ENCODE assay signal across 8 mouse cellular contexts in the genomic region with DNA sequence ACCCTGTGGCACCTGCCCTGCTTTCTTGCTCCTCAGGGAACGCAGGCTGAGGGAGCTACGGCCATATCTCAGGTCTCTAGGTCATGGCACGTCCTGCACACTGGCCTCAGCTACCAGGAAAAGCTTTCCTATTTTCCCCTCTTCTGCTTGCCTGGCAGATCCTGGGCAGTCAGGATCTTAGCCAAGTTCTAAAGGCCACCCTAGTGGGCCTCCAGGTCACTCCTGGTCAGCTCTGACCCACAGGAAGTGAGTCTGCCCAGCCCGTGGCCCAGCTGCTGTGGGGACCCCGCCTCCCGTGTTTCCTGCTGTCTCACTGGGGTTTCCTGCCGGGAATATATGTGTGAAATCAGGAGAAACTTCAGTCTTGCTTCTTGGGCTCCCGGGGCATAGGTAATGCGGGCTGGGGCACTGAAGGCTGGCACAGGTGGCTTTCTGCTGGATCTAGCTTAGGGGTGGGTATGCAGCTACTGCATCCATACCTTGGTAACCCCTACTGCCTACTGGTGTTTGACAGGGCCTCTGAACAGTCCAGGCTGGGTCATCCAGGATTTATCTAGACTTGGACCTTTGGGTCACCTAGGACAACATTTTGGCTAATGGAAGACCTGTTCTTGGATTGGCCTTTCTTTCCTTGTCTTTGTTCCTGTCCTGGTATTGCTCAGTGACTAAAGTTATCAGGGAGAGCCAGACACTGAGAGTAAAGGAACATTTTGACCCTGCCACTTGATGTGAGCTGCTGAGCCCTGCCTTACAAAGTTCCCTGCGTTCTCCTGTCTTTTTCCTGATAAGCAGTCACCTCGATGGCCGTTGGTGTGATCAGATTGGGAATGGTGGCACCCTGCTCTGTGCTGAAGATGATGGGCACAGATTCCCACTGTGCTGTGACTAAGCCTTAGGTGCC. TPM values are rescaled to one million over a fixed set of nuclear protein-coding genes. Genes with fewer than 3 reads are reported as not detected.
DNase-seq lines count a peak whose midpoint lies in the region.

No protein-coding gene starts in this region.

- intact Hi-C loops in gastrocnemius, postnatal 14 days (cut with DNase I; ENCODE audit: low total_unique reads): no loop called here
- intact Hi-C loops in heart, postnatal 25 days (cut with DNase I): no loop called here

- DNase-seq in gastrocnemius, postnatal 14 days: peak; percentile 45
- DNase-seq in gastrocnemius, postnatal 4 days (ENCODE audit: low spot score in 2 of 2): no peak
- DNase-seq in heart, postnatal 25 days (ENCODE audit: low spot score): peak; percentile 56
- DNase-seq in liver: peak; percentile 34
- peak; percentile 47 for DNase-seq in skeletal muscle tissue, adult 2 months (ENCODE audit: low read depth, low spot score)
- DNase-seq in cerebellum, postnatal 25 days: no peak
- no peak for DNase-seq in right cerebral cortex, adult 2 months (ENCODE audit: low spot score in 2 of 2)
- no peak for DNase-seq in frontal cortex, postnatal 36 days (ENCODE audit: low spot score in 2 of 2)

RNA-seq across cellular contexts. Expression of a gene that starts 2.9 kb away (rescaled TPM):
- total RNA-seq in gastrocnemius, postnatal 14 days (2021): 10 to 100 TPM; 12.4 to 16.8 TPM
- total RNA-seq in gastrocnemius, postnatal 4 days (2021): 10 to 100 TPM; 23.7 to 26.1 TPM
- total RNA-seq in heart, postnatal 25 days (2021): 100 to 1,000 TPM; 101 to 109 TPM

RNA-seq across cellular contexts. Expression of a gene that starts 25.6 kb away (rescaled TPM):
- total RNA-seq in gastrocnemius, postnatal 14 days (2021): 10 to 100 TPM; 48.0 to 48.7 TPM
- total RNA-seq in gastrocnemius, postnatal 4 days (2021): 10 to 100 TPM; 54.5 to 62.9 TPM
- total RNA-seq in heart, postnatal 25 days (2021): 100 to 1,000 TPM; 152 to 154 TPM

RNA-seq across cellular contexts. Expression of a gene that starts 42.4 kb away (rescaled TPM):
- total RNA-seq in gastrocnemius, postnatal 14 days (2021): 10 to 100 TPM; 41.7 to 45.1 TPM
- 10 to 100 TPM; 53.8 to 57.2 TPM for total RNA-seq in gastrocnemius, postnatal 4 days (2021)
- 10 to 100 TPM; 71.4 to 78.2 TPM for total RNA-seq in heart, postnatal 25 days (2021)

RNA-seq across cellular contexts. Expression of a gene that starts 58.3 kb away (rescaled TPM):
- under 1 TPM; 0.16 to 0.51 TPM for total RNA-seq in gastrocnemius, postnatal 14 days (2021)
- 1 to 10 TPM in 1 of 2 experiments, under 1 TPM in 1; 0.61 to 1.5 TPM for total RNA-seq in gastrocnemius, postnatal 4 days (2021)
- under 1 TPM; 0.70 to 0.87 TPM for total RNA-seq in heart, postnatal 25 days (2021)

Comparison
In these comparisons a context has a peak if more than half of its experiments do, and no peak if none do; other contexts are left out.
1. DNase-seq: peak in gastrocnemius, postnatal 14 days (single experiment), heart, postnatal 25 days (single experiment), liver (single experiment) and skeletal muscle tissue, adult 2 months (single experiment); none in gastrocnemius, postnatal 4 days (0 of 2), cerebellum, postnatal 25 days (0 of 2), right cerebral cortex, adult 2 months (0 of 2) and frontal cortex, postnatal 36 days (0 of 2).